Mouse (Mus musculus) cortical plate, adult 2 months (tissue): ENCODE results near the gene Wipf3.

Experiments used
- CTCF ChIP-seq: fragments of 200-500 bp; IDR thresholded peaks from 2 replicates; pipeline ENCODE4 v1.5.1; 2011; ENCODE audit warnings: mild to moderate bottlenecking, control low read depth, low read length; ENCODE audit not compliant: insufficient read depth; ENCODE audit errors: extremely low read depth
- POLR2A ChIP-seq: fragments of 200-500 bp; IDR thresholded peaks from 2 replicates; pipeline ENCODE4 v1.6.1; 2011; ENCODE audit warnings: mild to moderate bottlenecking, low read length, control low read depth; ENCODE audit not compliant: insufficient read depth; ENCODE audit errors: extremely low read depth

DNA sequence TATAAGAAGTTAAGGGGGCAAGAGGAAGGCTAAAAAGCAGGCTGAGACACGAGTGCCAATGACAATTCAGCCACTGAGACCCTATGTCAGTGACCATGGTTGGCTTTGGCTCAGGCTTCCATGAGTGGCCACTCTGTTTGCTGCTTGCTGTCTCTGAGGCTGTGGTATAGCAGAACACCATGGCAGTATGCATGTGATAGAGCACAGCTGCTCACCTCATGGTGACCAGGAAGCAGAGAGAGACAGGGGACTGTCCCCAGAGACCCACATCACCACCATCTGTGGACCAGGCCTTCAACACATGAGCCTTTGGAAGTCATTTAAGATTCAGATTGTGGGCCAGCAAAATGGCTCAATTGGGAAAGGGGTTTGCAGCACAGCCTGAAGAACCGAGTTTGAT lies 114.2 kb downstream of the Wipf3 start:
- no peak for TF ChIP-seq CTCF
- no peak for TF ChIP-seq POLR2A
